Mouse (Mus musculus): Measurements from ENCODE around the gene Bcl6b.

Gene Bcl6b

GRCm38 (mm10) chr11:70213736-70214135 lies 15.9 kb downstream of the Bcl6b start:
- CTCF ChIA-PET, result interaction anchor here (0.6 to 0.8 kb wide), 3 partner anchors 8 to 616 kb away, joined by 3 to 5 read pairs (median 4); partner anchors contain the start of gene Bcl6b

DNA sequence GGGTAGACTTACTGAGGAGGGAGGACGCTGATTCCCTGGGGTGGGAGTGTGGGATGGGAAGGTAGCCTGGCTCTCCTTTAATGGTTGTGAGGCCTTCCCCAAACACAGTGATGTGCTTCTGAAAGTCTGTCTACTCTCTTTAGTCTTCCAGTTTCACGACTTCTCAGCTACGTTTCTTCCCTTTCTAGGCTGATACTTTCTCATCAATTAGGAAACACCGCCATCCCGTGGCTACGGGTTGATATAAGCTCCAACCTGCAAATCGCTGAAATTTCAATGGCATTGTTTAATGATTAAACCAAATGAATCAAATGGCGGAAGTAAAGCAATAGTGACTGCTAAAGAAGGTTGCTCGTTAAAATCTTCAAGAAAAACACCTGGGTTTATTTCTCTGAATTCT lies 16.7 kb downstream of the Bcl6b start:
- CTCF ChIA-PET, result interaction anchor here (0.7 to 1.0 kb wide), 2 partner anchors 18 to 107 kb away, joined by 3 to 4 read pairs; no protein-coding TSS in a partner anchor

DNA sequence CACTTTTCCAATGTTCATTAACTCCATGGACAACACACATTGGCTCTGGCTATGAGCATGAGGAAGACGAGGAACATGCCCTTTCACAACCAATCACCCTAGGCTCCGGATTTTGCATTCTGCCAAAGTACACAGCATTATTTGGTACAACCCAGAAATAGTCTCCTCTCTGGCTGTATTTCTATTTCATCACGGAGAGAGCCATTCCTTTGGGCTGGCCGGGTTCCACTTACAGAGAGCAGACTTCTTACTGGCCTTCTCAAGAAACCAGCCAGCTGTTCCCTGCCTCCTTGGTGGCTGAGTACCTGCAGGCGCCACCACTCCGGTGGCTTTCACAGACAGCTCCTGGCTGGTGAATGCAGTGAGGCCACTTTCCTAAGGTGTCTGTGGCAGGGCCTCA lies 17.2 kb downstream of the Bcl6b start, which contains the start of gene Slc16a11:
Gene Slc16a11 (plus strand): TSS at position 330 of the 400 bp plus-strand sequence.
- CTCF ChIA-PET, result interaction anchor here (0.5 to 1.0 kb wide), 2 partner anchors 18 to 42 kb away, joined by 3 read pairs; no protein-coding TSS in a partner anchor

GRCm38 (mm10) chr11:70211972-70212371 lies 17.6 kb downstream of the Bcl6b start:
- CTCF ChIA-PET, result interaction anchor here (0.5 kb wide), 1 partner anchor 41 kb away, joined by 3 read pairs; no protein-coding TSS in a partner anchor

DNA sequence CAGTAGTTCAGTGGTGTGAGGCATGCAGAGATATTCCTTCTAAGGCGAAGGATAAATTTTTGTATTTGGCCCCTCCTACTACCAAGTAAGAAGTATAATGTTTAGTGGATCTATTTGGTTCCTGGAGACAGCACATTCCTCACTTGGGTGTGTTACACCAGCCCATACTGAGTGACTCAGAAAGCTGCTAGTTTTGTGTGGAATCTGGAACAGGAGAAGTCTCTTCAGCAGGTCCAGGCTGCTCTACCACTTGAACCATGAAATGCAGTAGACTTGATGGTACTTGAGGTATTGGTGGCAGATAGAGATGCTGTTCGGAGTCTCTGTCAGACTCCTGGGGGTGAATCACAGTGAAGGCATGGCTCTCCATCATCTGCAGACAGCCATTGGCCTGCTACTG lies 18.9 kb downstream of the Bcl6b start:
- CTCF ChIA-PET, result no interaction called here

DNA sequence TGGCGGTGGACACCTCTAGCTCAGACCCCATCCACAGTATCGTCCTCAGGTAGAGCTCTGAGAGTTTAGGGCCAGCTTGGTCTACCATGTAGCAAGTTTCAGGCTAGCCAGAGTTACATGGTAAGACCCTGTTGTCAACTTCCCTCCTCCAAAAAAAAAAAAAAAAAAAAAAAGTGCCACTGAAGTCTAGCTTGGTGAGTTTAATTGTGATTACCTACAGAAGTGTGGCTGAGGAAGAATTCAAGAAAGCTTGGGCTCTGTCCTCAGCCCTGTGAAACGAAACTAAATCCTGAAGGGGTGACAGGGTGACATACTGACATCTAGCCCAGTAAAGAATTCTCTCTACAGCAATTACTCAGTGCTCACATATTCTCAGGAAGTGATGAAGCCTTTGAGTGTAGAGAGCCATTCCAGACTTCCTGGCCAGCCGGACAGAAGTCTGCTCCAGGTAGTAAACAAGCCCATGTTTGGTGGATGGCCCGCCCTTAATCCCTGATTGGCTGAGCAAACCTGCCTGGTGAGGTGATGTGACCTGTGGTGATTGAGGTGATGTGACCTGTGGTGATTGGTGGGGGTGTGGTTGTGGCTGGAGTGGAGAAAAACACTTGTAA lies 20.7 kb downstream of the Bcl6b start:
- CTCF ChIA-PET, result no interaction called here

DNA sequence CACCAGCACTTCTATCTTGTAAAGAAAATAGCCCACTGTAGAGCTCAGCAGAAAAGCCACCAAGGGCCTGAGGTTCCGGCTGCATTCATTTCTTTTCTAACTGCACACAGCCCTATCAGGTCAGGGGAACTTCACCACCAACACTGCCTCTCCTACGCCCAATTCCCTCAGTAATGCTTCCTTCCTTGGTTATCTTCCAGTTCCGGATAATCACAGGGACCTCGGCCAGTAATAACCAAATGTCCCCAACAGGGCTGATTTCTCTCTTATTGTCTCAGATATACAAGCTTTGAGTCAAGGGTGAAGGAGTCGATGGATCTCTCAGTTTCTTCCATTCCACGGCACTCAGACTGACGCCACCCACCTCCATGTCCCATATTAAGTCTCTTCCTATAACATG lies 22.3 kb downstream of the Bcl6b start:
- CTCF ChIA-PET, result no interaction called here

- CTCF ChIA-PET, result no interaction called here
These were observed 22.8 kb downstream of the Bcl6b start for GRCm38 (mm10) chr11:70206801-70207200.

GRCm38 (mm10) chr11:70201691-70202090 lies 27.9 kb downstream of the Bcl6b start:
- CTCF ChIA-PET, result no interaction called here

- CTCF ChIA-PET, result no interaction called here
These were observed 29.5 kb downstream of the Bcl6b start for GRCm38 (mm10) chr11:70200036-70200608.

DNA sequence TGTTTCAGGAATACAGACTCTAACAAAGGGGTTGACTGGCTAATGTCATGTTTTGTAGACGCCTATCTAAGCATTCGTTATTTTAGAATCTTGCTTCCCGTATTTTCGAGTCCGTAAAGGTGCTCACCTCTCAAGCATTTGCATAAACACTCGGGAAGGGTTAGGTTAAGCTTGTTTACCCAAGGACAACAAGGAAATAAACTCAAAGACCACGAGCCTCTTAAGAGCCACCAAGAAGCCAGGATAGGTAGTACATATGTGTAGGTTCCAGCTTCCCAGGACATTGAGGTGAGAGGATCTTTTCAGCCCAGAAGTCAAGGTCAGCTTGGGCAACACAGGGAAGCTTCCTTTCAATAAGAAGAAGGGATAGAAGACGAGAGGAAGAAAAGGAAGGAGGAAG lies 30.5 kb downstream of the Bcl6b start:
- CTCF ChIA-PET, result no interaction called here

DNA sequence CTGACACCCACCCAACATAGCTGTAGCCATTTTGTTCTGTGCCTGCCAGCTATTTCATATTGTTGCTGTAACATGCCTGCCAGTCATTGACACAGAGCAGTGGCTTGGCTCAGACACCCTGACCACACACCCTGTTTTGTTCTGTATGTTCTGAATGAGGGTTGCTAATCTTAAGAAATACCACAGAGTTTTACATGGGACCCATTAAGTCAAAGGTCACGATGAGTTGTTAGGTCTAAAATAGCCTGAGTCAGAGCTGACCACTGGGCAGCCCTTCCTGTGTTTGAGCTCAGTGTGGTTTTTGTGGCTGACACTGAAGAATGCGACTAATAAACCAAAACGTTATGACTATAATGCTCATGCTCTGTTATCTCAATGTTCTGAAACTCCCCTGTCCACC lies 31.3 kb downstream of the Bcl6b start:
- CTCF ChIA-PET, result no interaction called here

GRCm38 (mm10) chr11:70193354-70194285 lies 36.0 kb downstream of the Bcl6b start:
- CTCF ChIA-PET, result no interaction called here

DNA sequence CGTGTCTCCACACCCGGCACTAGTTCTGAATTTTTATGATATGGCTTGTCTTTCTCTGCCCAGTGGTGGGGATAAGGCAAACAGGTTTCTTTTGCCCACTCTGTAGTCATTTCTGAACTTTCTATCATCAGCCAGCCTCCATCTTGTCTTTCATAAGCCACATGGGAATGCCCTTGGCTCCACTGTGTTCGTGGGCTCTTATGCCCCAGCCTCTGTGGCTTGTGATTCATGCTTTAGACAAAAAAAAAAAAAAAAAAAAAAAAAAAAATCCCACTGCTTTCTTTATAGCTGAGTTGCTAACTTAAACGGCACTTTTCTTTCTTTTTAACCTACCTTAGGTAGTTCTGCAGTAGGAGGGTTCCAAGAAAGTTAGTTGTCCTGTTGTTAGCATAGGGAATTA lies 37.4 kb downstream of the Bcl6b start:
- CTCF ChIA-PET, result no interaction called here

- CTCF ChIA-PET, result no interaction called here
These were observed 38.4 kb downstream of the Bcl6b start for GRCm38 (mm10) chr11:70191188-70191587.

- CTCF ChIA-PET, result interaction anchor here (0.6 kb wide), 1 partner anchor 17 kb away, joined by 5 read pairs; no protein-coding TSS in a partner anchor
These were observed 40.1 kb downstream of the Bcl6b start for GRCm38 (mm10) chr11:70189319-70190134.

DNA sequence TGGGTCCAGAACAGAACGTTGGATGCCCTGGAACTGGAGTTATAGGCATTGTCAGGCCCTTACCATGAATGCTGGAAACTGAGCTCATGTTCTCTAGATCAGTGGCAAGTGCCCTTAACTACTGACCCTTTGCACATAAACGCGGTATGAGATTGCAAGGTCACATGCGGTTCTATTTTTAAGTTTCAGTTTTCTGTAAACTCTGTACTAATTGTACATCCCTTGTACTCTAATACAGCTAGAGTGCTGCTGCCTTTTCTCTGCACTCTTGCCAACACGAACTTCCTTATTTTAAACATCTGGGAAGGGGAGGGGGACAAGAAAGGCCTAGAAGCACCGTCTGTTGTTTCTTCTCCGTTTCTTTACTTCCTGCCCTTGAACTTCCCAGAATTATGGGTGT lies 44.5 kb downstream of the Bcl6b start:
- CTCF ChIA-PET, result no interaction called here

DNA sequence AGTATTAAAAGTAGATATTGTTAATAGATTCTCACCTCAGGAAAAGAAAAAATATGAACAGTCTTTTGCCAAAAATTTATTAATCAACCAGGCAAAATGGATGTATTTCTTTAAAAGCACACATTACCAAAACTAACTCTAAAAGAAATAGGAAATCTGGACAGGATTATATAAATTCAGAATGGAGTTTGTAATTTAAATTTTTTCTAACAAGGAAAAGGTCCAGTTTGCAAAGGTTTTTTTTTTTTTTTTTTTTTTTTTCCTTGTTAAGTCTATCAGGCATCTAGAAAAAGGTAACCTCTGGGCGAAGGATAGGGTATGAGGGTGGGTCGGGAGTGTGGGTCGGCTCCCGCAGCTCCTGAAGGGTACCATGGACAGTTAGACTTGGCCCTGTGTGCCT lies 49.1 kb downstream of the Bcl6b start:
- CTCF ChIA-PET, result no interaction called here

DNA sequence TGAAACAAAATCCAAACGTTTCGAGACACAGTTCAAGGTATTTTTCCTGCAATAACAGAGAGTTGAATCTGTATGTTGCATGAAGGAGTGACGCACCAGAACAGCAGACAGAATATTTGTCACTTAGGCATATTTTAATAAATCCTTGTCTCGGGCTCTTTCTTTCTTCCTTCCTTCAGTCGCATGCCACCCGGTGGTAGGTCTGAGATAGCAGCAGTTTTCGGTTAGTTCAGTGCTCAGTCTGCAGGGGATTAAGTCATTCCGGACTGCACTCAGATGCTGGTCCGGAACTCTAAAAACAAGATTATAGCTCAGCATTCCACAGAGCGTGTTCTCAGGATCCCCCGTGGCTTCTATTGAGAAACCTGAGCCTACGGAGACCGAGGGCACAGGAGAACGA lies 50.2 kb downstream of the Bcl6b start:
- CTCF ChIA-PET, result no interaction called here

- CTCF ChIA-PET, result no interaction called here
These were observed 50.8 kb downstream of the Bcl6b start for GRCm38 (mm10) chr11:70178756-70179155.

DNA sequence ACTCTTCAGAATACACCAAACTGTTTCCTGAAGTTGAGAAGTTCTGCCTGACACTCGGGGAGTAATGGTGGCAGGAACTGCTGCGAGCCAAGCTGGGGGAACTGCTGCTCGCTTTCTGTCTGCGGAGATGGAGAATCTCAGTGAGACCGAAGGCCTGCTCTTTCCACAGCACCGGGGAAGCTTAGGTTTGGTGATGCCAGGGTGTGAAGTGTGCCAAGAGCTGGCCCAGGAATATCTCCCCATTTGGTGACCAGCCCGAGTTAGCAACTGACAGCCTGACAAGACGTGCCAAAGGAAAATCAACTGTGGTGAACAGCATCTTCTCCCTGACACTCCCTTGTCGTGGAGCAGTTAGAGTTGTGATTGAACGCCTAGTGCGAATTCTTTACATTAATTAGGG lies 51.3 kb downstream of the Bcl6b start:
- CTCF ChIA-PET, result no interaction called here

DNA sequence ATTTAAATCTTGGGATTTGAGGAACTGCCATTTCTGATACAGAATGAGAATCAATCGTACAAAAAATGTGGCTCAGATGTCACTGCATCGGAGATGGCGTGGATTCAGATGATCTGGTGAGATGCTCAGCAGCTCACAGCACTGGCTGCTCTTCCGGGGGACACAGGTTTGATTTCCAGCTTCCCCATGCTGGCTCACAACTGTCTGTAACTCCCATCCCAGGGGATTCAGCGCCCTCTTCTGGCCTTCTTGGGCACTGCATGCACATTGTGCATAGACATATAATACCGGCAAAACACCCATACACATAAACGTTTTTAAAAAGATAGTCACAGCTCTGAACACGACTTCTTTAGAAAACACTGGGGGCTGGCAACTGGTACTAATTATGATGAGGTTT lies 52.0 kb downstream of the Bcl6b start:
- CTCF ChIA-PET, result no interaction called here
